Mouse (Mus musculus) heart, embryonic 10.5 days (tissue): ENCODE data around the gene Pafah1b2. TPM values are rescaled to one million over a fixed set of nuclear protein-coding genes. Genes with fewer than 3 reads are reported as not detected.

ENCODE experiments used
- DNase-seq: peaks from one replicate; pipeline ENCODE4 v3.0.0-alpha.2; 2017; ENCODE audit warnings: low spot score
- H3K27ac ChIP-seq: fragments of 300-500 bp; sonication (generic); 2 replicates; pipeline ENCODE4 v1.5.1; 2016; ENCODE audit warnings: mild to moderate bottlenecking
- H3K27me3 ChIP-seq: fragments of 300-500 bp; sonication (generic); 2 replicates; pipeline ENCODE4 v1.6.1; 2016; ENCODE audit warnings: mild to moderate bottlenecking; ENCODE audit not compliant: poor library complexity, insufficient read depth, severe bottlenecking
- H3K36me3 ChIP-seq: fragments of 300-500 bp; sonication (generic); 2 replicates; pipeline ENCODE4 v1.6.1; 2016; ENCODE audit warnings: mild to moderate bottlenecking, moderate library complexity
- H3K4me1 ChIP-seq: fragments of 300-500 bp; sonication (generic); 2 replicates; pipeline ENCODE4 v1.6.1; 2016; ENCODE audit warnings: mild to moderate bottlenecking
- H3K4me3 ChIP-seq: fragments of 300-500 bp; sonication (generic); 2 replicates; pipeline ENCODE4 v1.5.1; 2016; ENCODE audit warnings: mild to moderate bottlenecking, moderate library complexity
- H3K9me3 ChIP-seq: fragments of 300-500 bp; sonication (generic); 2 replicates; pipeline ENCODE4 v1.6.1; 2016; ENCODE audit warnings: mild to moderate bottlenecking, moderate library complexity
- WGBS: fragments of 180-500 bp; shearing (Covaris S2); methylation state at CpG from one replicate; pipeline ENCODE4 v1.1.7; 2016; 5-methylcytosine and 5-hydroxymethylcytosine counted together
- polyA plus RNA-seq: library from polyadenylated mRNA; unstranded; fragments of >200 nt; fragmentation: Nextera tagmentation; extraction: Ambion mirVana; gene quantifications from 2 replicates; pipeline ENCODE4 v1.2.1, GENCODE M21; 2016

Gene Pafah1b2
- polyA plus RNA-seq, 1 experiment from 2014 or later, result 212 TPM

- no peak overlapping the region for H3K4me3 ChIP-seq
- no peaks in the 10 kb centered on the region for H3K27me3 ChIP-seq
- no peaks in the 10 kb centered on the region for H3K9me3 ChIP-seq
- 67% methylated on average over 4 of the region's 4 CpGs for WGBS
- DNase-seq, result peak; percentile 56
- peaks cover 12% of the 10 kb centered on the region for H3K36me3 ChIP-seq
- H3K4me1 ChIP-seq, result peaks cover 48% of the 10 kb centered on the region
- H3K27ac ChIP-seq, result no peak overlapping the region
These were observed 3.9 kb upstream of the Pafah1b2 start for GRCm38 (mm10) chr9:46016417-46016816.

GRCm38 (mm10) chr9:46015831-46016230, 3.3 kb upstream of the Pafah1b2 start:
- Histone ChIP-seq H3K27me3 (no peaks in the 10 kb centered on the region), H3K36me3 (peaks cover 7% of the 10 kb centered on the region), H3K4me1 (peaks cover 51% of the 10 kb centered on the region), H3K4me3 (no peak overlapping the region), H3K9me3 (no peaks in the 10 kb centered on the region), H3K27ac (0 out of 2 replicates have a peak overlapping the region, but pooled peaks have one; percentile 44)
- WGBS, result 40% methylated on average over 9 of the region's 9 CpGs
- peak; percentile 61 for DNase-seq

GRCm38 (mm10) chr9:46015081-46015551, 2.6 kb upstream of the Pafah1b2 start:
- no peaks in the 10 kb centered on the region for H3K9me3 ChIP-seq
- no peaks in the 10 kb centered on the region for H3K27me3 ChIP-seq
- H3K4me3 ChIP-seq, result peak overlapping the region; percentile 99
- WGBS, result 30% methylated on average over 8 of the region's 8 CpGs
- H3K36me3 ChIP-seq, result peaks cover 5% of the 10 kb centered on the region; the same call in 1 of the 2 replicates
- peak overlapping the region; percentile 52; the same call in 1 of the 2 replicates for H3K27ac ChIP-seq
- peaks cover 51% of the 10 kb centered on the region for H3K4me1 ChIP-seq
- no peak for DNase-seq

- peaks cover 48% of the 10 kb centered on the region for H3K4me1 ChIP-seq
- 2% methylated on average over 10 of the region's 10 CpGs for WGBS
- DNase-seq, result peak; percentile 87
These were observed 1.8 kb upstream of the Pafah1b2 start for GRCm38 (mm10) chr9:46014251-46014681.

GRCm38 (mm10) chr9:46013616-46014015, 1.1 kb upstream of the Pafah1b2 start:
- H3K27me3 ChIP-seq, result no peaks in the 10 kb centered on the region
- peaks cover 48% of the 10 kb centered on the region for H3K4me1 ChIP-seq
- 1% methylated on average over 5 of the region's 5 CpGs for WGBS
- peak overlapping the region; percentile 99 for H3K4me3 ChIP-seq
- no peaks in the 10 kb centered on the region for H3K9me3 ChIP-seq
- no peaks in the 10 kb centered on the region for H3K36me3 ChIP-seq
- peak; percentile 58 for DNase-seq
- H3K27ac ChIP-seq, result peak overlapping the region; percentile 99

More at GRCm38 (mm10) chr9:46014251-46014681, 1.8 kb upstream of the Pafah1b2 start:
- Histone ChIP-seq H3K27ac (peak overlapping the region; percentile 99), H3K36me3 (peaks cover 4% of the 10 kb centered on the region; the same call in 1 of the 2 replicates), H3K9me3 (no peaks in the 10 kb centered on the region), H3K27me3 (no peaks in the 10 kb centered on the region), H3K4me3 (peak overlapping the region; percentile 99)

GRCm38 (mm10) chr9:46013009-46013586, 608 bp upstream of the Pafah1b2 start:
- peak overlapping the region; percentile 99 for H3K27ac ChIP-seq
- peak overlapping the region; percentile 99 for H3K4me3 ChIP-seq
- H3K36me3 ChIP-seq, result no peaks in the 10 kb centered on the region
- under 1% methylated on average over 46 of the region's 46 CpGs for WGBS
- DNase-seq, result peak; percentile 84
- H3K27me3 ChIP-seq, result no peaks in the 10 kb centered on the region
- peaks cover 48% of the 10 kb centered on the region for H3K4me1 ChIP-seq
- H3K9me3 ChIP-seq, result no peaks in the 10 kb centered on the region

GRCm38 (mm10) chr9:46011094-46011970, 1.2 kb downstream of the Pafah1b2 start:
- Histone ChIP-seq H3K4me1 (peaks cover 44% of the 10 kb centered on the region), H3K27ac (no peak overlapping the region), H3K9me3 (no peaks in the 10 kb centered on the region), H3K27me3 (no peaks in the 10 kb centered on the region), H3K4me3 (peak overlapping the region; percentile 99; the same call in 1 of the 2 replicates), H3K36me3 (no peaks in the 10 kb centered on the region)
- DNase-seq, result no peak
- 50% methylated on average over 3 of the region's 3 CpGs for WGBS

GRCm38 (mm10) chr9:46009669-46009983, 2.9 kb downstream of the Pafah1b2 start:
- Histone ChIP-seq H3K4me1 (peaks cover 28% of the 10 kb centered on the region), H3K9me3 (no peaks in the 10 kb centered on the region)
- 55% methylated on average over 1 of the region's 1 CpGs for WGBS

GRCm38 (mm10) chr9:46008931-46009668, 3.4 kb downstream of the Pafah1b2 start:
- H3K9me3 ChIP-seq, result no peaks in the 10 kb centered on the region
- H3K4me3 ChIP-seq, result no peak overlapping the region
- 74% methylated on average over 6 of the region's 7 CpGs for WGBS
- H3K27me3 ChIP-seq, result no peaks in the 10 kb centered on the region
- peaks cover 23% of the 10 kb centered on the region for H3K4me1 ChIP-seq
- H3K27ac ChIP-seq, result no peak overlapping the region
- H3K36me3 ChIP-seq, result no peaks in the 10 kb centered on the region
- no peak for DNase-seq

More at GRCm38 (mm10) chr9:46009669-46009983, 2.9 kb downstream of the Pafah1b2 start:
- no peak for DNase-seq
- H3K36me3 ChIP-seq, result no peaks in the 10 kb centered on the region
- no peaks in the 10 kb centered on the region for H3K27me3 ChIP-seq
- H3K4me3 ChIP-seq, result no peak overlapping the region
- H3K27ac ChIP-seq, result no peak overlapping the region

GRCm38 (mm10) chr9:46006224-46006623, 6.3 kb downstream of the Pafah1b2 start:
- no peak overlapping the region for H3K4me3 ChIP-seq
- no peak overlapping the region for H3K27ac ChIP-seq
- no peaks in the 10 kb centered on the region for H3K36me3 ChIP-seq
- 63% methylated on average over 5 of the region's 5 CpGs for WGBS
- no peaks in the 10 kb centered on the region for H3K9me3 ChIP-seq
- H3K27me3 ChIP-seq, result no peaks in the 10 kb centered on the region
- peaks cover 3% of the 10 kb centered on the region; the same call in 1 of the 2 replicates for H3K4me1 ChIP-seq
- DNase-seq, result peak; percentile 58

- Histone ChIP-seq H3K4me3 (no peak overlapping the region), H3K27me3 (no peaks in the 10 kb centered on the region), H3K9me3 (no peaks in the 10 kb centered on the region), H3K4me1 (0 out of 2 replicates have a peak, but pooled peaks cover 2% of the 10 kb centered on the region), H3K27ac (no peak overlapping the region), H3K36me3 (no peaks in the 10 kb centered on the region)
- DNase-seq, result peak; percentile 72
- 63% methylated on average over 3 of the region's 3 CpGs for WGBS
These were observed 8.0 kb downstream of the Pafah1b2 start for GRCm38 (mm10) chr9:46004529-46004928.

- WGBS, result 9% methylated on average over 7 of the region's 7 CpGs
- DNase-seq, result peak; percentile 84
These were observed 8.8 kb downstream of the Pafah1b2 start for GRCm38 (mm10) chr9:46003729-46004128.

More at GRCm38 (mm10) chr9:46003729-46004128, 8.8 kb downstream of the Pafah1b2 start:
- no peaks in the 10 kb centered on the region for H3K36me3 ChIP-seq
- no peaks in the 10 kb centered on the region for H3K9me3 ChIP-seq
- H3K27ac ChIP-seq, result no peak overlapping the region
- H3K4me3 ChIP-seq, result no peak overlapping the region
- H3K27me3 ChIP-seq, result no peaks in the 10 kb centered on the region
- 0 out of 2 replicates have a peak, but pooled peaks cover 2% of the 10 kb centered on the region for H3K4me1 ChIP-seq
